Mouse (Mus musculus): ENCODE measurements around the gene Ntn1. TPM values are rescaled to one million over a fixed set of nuclear protein-coding genes. Genes with fewer than 3 reads are reported as not detected.

The Ntn1 gene
- 0.25 and 0.49 TPM in 2 replicates for polyA plus RNA-seq (2021; fragmentation: Nextera tagmentation)
- long read RNA-seq, experiment 1 = 0 reads
- long read RNA-seq, experiment 2, partial matches to known transcripts = 0 of 4 reads
- long read RNA-seq, experiment 2, other reads (novel, unspliced or antisense) = 4 of 4 reads

DNA sequence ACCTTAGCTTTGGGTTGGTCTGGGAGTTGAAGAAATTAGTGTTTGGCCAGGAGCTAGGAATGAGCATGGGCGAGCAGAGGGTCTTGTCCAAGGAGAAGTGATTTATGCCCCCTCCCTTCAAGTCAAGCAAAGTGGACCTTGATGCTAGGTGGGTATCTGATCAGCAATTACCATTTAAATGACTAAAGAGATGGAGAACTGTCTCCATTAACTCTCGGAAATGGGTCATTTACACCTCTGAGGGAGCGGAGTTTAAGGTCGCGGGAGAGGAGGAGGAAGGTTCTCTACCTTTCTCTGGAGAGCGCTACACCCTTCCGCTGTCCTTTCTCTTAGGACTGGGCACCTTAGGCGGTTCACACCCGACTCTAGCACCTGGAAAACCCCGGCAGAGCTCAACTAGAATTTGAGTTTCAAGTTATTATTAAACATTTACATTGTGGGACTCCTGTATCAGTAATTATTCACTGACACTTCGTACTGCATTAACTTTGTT lies at the start of gene Ntn1:
Gene Ntn1 (minus strand): TSS at position 97 of the 493 bp plus-strand sequence.

DNA sequence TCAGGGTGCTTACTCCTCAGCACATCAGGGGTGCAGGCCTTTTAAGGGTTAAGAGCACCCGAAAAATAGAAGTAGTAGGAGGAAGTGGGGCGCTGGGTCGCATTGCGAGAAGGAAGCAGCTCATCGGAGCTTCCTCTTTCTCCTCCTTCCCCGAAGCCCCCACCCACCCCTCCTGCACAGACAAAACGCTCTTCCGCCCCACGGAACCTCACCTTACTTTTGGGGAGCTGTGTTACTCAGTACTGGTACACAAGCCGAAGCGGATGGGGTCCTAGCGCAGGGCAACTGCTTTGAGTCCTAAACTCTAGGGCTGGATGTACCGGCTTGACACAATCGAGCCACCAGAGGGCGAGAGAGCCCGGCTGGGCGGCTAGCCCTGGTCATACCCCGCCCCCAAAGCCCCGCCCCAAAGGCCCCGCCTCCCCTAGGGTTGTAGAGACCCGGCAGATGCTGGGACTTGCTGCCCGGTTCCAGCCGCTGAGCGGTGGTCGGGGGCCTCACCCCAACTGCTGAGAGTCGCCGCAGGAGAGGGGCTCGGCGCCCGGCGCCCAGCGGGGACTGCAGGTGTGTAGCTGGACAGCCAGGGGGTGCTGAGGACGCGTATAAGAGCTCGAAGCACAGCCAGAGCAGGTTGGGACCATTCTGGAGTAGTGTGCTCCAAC lies 31.2 kb upstream of the Ntn1 start, which contains the start of gene Pik3r5:
Gene Pik3r5 (plus strand): TSS at position 423 of the 662 bp plus-strand sequence.

Small RNA genes lying within 50 kb of the gene (microRNA-seq; reads per million reads assigned to microRNA genes)
- gene Mir6406 = not detected

Other genes starting within 250 kb of the Ntn1 start
- 0.83 and 1.2 TPM in 2 replicates for gene Pik3r5, start 31.3 kb upstream of the Ntn1 start, polyA plus RNA-seq (2021; fragmentation: Nextera tagmentation)
- gene Pik3r6, start 102.2 kb upstream of the Ntn1 start, polyA plus RNA-seq (2021; fragmentation: Nextera tagmentation) = 1.0 and 1.2 TPM in 2 replicates
- gene Mfsd6l, start 155.4 kb upstream of the Ntn1 start, polyA plus RNA-seq (2021; fragmentation: Nextera tagmentation) = 0.06 and 0.24 TPM in 2 replicates
- 0.35 and 0.53 TPM in 2 replicates for gene Ccdc42, start 186.2 kb upstream of the Ntn1 start, polyA plus RNA-seq (2021; fragmentation: Nextera tagmentation)

Data from layer of hippocampus, adult 6 months (tissue).